In the genomic region with DNA sequence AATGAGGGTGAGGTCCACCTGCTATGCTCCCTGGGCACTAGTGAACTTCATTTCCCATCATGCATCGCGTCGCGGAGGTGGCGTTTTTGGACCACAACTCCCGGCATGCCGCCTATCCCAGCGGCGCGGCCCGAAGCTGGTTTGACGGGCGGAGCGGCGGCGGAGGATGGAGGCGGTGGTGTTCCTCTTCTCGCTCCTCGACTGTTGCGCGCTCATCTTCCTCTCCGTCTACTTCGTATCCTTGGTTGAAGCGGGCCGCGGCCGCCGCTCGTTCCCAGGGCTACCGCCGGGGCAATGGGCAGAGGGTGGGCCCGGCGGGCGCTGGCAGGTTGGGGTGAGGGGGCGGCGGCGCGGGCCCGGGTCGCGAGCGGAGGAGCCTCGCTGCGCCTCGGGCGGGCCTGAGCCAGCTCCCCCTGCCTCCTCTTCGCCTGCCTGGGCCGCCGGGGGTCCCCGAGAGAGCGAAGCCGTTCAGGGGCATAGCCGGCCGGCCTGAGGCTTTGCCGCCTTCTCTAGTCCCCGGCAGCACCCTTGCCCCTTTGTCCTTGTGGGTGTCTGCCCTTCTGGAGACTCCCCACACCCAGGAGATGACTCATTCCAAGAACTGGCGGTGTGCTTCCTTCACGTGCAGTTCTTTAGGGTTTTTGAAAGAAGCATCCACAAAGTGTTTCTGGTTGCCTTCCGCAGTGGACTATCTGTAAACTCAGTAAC, we compare ENCODE assay signal across 7 mouse cellular contexts. TPM values are rescaled to one million over a fixed set of nuclear protein-coding genes. Genes with fewer than 3 reads are reported as not detected.
A peak's percentile ranks its signal among the peaks of the same experiment; 100 is the strongest.
DNase-seq lines count a peak whose midpoint lies in the region; ATAC-seq lines count a peak whose summit lies in the region.

No protein-coding gene starts in this region.

- H3K9me3 ChIP-seq in limb, embryonic 10.5 days (replicated peaks): no peaks in the 10 kb centered on the region
- no peaks in the 10 kb centered on the region for H3K9me3 ChIP-seq in midbrain, embryonic 13.5 days

- H3K27ac ChIP-seq in limb, embryonic 10.5 days: peak overlapping the region; percentile 95
- H3K27ac ChIP-seq in midbrain, embryonic 13.5 days: peak overlapping the region; percentile 91

- WGBS in limb, embryonic 10.5 days: under 1% methylated on average over 59 of the region's 59 CpGs
- WGBS in midbrain, embryonic 13.5 days: under 1% methylated on average over 58 of the region's 59 CpGs

- H3K27me3 ChIP-seq in limb, embryonic 10.5 days (ENCODE audit: low read depth, poor library complexity, severe bottlenecking): no peaks in the 10 kb centered on the region
- H3K27me3 ChIP-seq in midbrain, embryonic 13.5 days: no peaks in the 10 kb centered on the region

- H3K4me2 ChIP-seq in midbrain, embryonic 13.5 days (replicated peaks): peak overlapping the region; percentile 74

- ATAC-seq in granulocyte monocyte progenitor cell, adult 5-6 weeks (replicated peaks; ENCODE audit: poor library complexity, severe bottlenecking): peak; percentile 97
- peak; percentile 92 for ATAC-seq in midbrain, embryonic 13.5 days

- H3K9ac ChIP-seq in midbrain, embryonic 13.5 days (replicated peaks): peak overlapping the region; percentile 89

- peak; percentile 87 for DNase-seq in adrenal gland, adult 8-10 months
- peak; percentile 86 for DNase-seq in embryo, embryonic 9.5 days (ENCODE audit: extremely low spot score)
- peak; percentile 87 for DNase-seq in kidney, adult 11 months
- DNase-seq in limb, embryonic 10.5 days (ENCODE audit: low spot score): peak; percentile 93
- DNase-seq in spleen, adult 12 weeks (ENCODE audit: low spot score): peak; percentile 78

- peaks cover 15% of the 10 kb centered on the region for H3K4me1 ChIP-seq in limb, embryonic 10.5 days
- peaks cover 31% of the 10 kb centered on the region for H3K4me1 ChIP-seq in midbrain, embryonic 13.5 days (replicated peaks)

- peaks cover 28% of the 10 kb centered on the region for H3K36me3 ChIP-seq in limb, embryonic 10.5 days
- H3K36me3 ChIP-seq in midbrain, embryonic 13.5 days: peaks cover 22% of the 10 kb centered on the region

- peak overlapping the region; percentile 95 for H3K4me3 ChIP-seq in limb, embryonic 10.5 days
- H3K4me3 ChIP-seq in midbrain, embryonic 13.5 days (replicated peaks): peak overlapping the region; percentile 76

RNA-seq across cellular contexts. Expression of gene Cnih4, which starts 6.5 kb away (rescaled TPM):
- 10 to 100 TPM; 47.3 to 77.6 (median 60.8) TPM for total RNA-seq in adrenal gland, adult 8-10 months (2022)
- 86.6 and 91.4 TPM in 2 replicates for total RNA-seq in granulocyte monocyte progenitor cell, adult 5-6 weeks (2014; fragmentation: Nextera tagmentation)
- 99.8 and 109 TPM in 2 replicates for total RNA-seq in granulocyte monocyte progenitor cell, adult 5-6 weeks (2017)
- polyA plus RNA-seq in limb, embryonic 10.5 days (2016; fragmentation: Nextera tagmentation; extraction: Ambion mirVana): 111 and 119 TPM in 2 replicates
- polyA plus RNA-seq in midbrain, embryonic 13.5 days (2015; fragmentation: Nextera tagmentation; extraction: Ambion mirVana): 77.6 and 78.5 TPM in 2 replicates

RNA-seq across cellular contexts. Expression of gene Nvl, which starts 7.0 kb away (rescaled TPM):
- total RNA-seq in adrenal gland, adult 8-10 months (2022): 10 to 100 TPM; 20.1 to 34.9 (median 24.9) TPM
- total RNA-seq in granulocyte monocyte progenitor cell, adult 5-6 weeks (2014; fragmentation: Nextera tagmentation): 43.2 and 52.6 TPM in 2 replicates
- total RNA-seq in granulocyte monocyte progenitor cell, adult 5-6 weeks (2017): 24.9 and 26.2 TPM in 2 replicates
- polyA plus RNA-seq in limb, embryonic 10.5 days (2016; fragmentation: Nextera tagmentation; extraction: Ambion mirVana): 44.7 and 49.2 TPM in 2 replicates
- 42.3 and 45.8 TPM in 2 replicates for polyA plus RNA-seq in midbrain, embryonic 13.5 days (2015; fragmentation: Nextera tagmentation; extraction: Ambion mirVana)

Comparison
In these comparisons a context has a peak if more than half of its experiments do, and no peak if none do; other contexts are left out.
1. Peak in every context shown above with its lines: DNase-seq, ATAC-seq, H3K4me3 ChIP-seq and H3K27ac ChIP-seq.